Comparison of ENCODE assay signal across 20 mouse cellular contexts in the genomic region with DNA sequence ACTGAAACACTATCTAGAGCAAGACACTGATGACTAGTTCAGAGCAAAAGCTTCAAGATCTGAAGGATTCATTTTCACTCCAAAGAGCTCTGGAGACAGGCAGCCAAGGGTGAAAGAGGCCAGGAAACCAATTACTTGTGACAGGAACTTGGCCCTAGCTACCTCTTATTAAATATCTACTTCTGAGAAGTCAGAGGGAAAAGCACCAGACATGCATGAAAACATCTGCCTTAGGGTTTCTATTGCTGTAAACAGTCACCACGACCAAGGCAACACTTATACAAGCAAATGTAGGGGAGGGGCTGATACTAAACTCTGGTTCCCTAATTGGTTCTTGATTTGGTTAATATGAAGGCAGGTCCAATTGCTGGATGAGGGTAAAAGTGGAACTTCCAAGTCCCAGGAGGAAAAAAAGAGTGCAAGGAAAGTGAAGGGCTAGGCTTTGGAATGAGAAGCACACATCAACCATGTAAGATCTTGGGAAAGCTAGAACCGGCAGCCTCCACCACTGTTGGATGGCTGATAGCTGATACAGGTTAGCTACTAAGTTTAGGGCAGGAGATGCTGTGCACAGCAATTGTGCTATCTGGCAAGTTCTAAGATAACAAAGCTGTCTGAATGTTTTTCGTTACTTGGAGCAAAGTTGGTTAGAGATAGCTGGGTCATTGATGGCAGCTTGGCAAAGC. TPM values are rescaled to one million over a fixed set of nuclear protein-coding genes. Genes with fewer than 3 reads are reported as not detected.
DNase-seq lines count a peak whose midpoint lies in the region; ATAC-seq and TF ChIP-seq lines count a peak whose summit lies in the region.
"Had no signal": no experiment of that assay in that cellular context is flagged by ENCODE, and none has a peak within 500 bp of the region (broad histone marks: within the 10 kb centered on the region; RNA-seq: fewer than 3 reads in every experiment).

No protein-coding gene starts in this region.

- DNase-seq in liver, adult 2 months (ENCODE audit: extremely low read depth, low read depth, low spot score): peak; percentile 19
- DNase-seq in liver, embryonic 11.5 days (ENCODE audit: low spot score): no peak
- peak; percentile 24 for DNase-seq in NIH3T3 (ENCODE audit: low read depth)
- DNase-seq in natural killer cell, adult 2 months (ENCODE audit: low spot score in 2 of 2): no peak
- DNase-seq: adrenal gland, postnatal 14 days; cerebellum, adult 2 months; heart, adult 18-20 months; left cerebral cortex, postnatal 4 days; thymus, postnatal 4 days had no signal

- WGBS in liver, adult 2 months: 77% methylated on average over 3 of the region's 3 CpGs
- 52% methylated on average over 3 of the region's 3 CpGs for WGBS in liver, embryonic 11.5 days
- 50% methylated on average over 3 of the region's 3 CpGs for WGBS in kidney, embryonic 16.5 days

- TF ChIP-seq CTCF in liver, adult 2 months (IDR thresholded peaks at IDR 0.05; ENCODE audit: low read depth, low read length): no peak

- no peaks in the 10 kb centered on the region for H3K9me3 ChIP-seq in liver, embryonic 11.5 days (ENCODE audit: control insufficient read depth, low read length)
- no peaks in the 10 kb centered on the region for H3K9me3 ChIP-seq in kidney, embryonic 16.5 days (ENCODE audit: low read length)
- H3K9me3 ChIP-seq: embryonic facial prominence, embryonic 12.5 days; forebrain, embryonic 10.5 days; heart, embryonic 15.5 days; liver, embryonic 12.5 days; midbrain, embryonic 13.5 days; neural tube, embryonic 15.5 days had no signal

- H3K4me1 ChIP-seq in liver, adult 2 months (ENCODE audit: control insufficient read depth, insufficient read depth, low read length): no peaks in the 10 kb centered on the region
- no peaks in the 10 kb centered on the region for H3K4me1 ChIP-seq in liver, embryonic 11.5 days (replicated peaks; ENCODE audit: control insufficient read depth, insufficient read depth, low read length)
- H3K4me1 ChIP-seq in kidney, embryonic 16.5 days (ENCODE audit: insufficient read depth, low read length): peaks cover 4% of the 10 kb centered on the region; the same call in 1 of the 2 replicates
- H3K4me1 ChIP-seq: embryonic facial prominence, embryonic 12.5 days; forebrain, embryonic 10.5 days; heart, embryonic 15.5 days; liver, embryonic 12.5 days; midbrain, embryonic 13.5 days; neural tube, embryonic 15.5 days had no signal

- H3K79me2 ChIP-seq in liver, adult 2 months (ENCODE audit: control insufficient read depth, insufficient read depth, low read length): no peaks in the 10 kb centered on the region

- no peak overlapping the region for H3K9ac ChIP-seq in liver, adult 2 months (ENCODE audit: low read depth, low read length)
- H3K9ac ChIP-seq in liver, embryonic 11.5 days (ENCODE audit: low read depth, low read length): no peak overlapping the region
- no peak overlapping the region for H3K9ac ChIP-seq in kidney, embryonic 16.5 days (replicated peaks; ENCODE audit: low read length)
- H3K9ac ChIP-seq: embryonic facial prominence, embryonic 12.5 days; heart, embryonic 15.5 days; liver, embryonic 12.5 days; midbrain, embryonic 13.5 days; neural tube, embryonic 15.5 days had no signal

- no peaks in the 10 kb centered on the region for H3K36me3 ChIP-seq in liver, adult 2 months (ENCODE audit: control insufficient read depth, insufficient read depth, low read length)
- H3K36me3 ChIP-seq in liver, embryonic 11.5 days (ENCODE audit: control insufficient read depth, insufficient read depth, low read length): no peaks in the 10 kb centered on the region
- H3K36me3 ChIP-seq in kidney, embryonic 16.5 days (ENCODE audit: insufficient read depth, low read length): no peaks in the 10 kb centered on the region
- H3K36me3 ChIP-seq: embryonic facial prominence, embryonic 12.5 days; forebrain, embryonic 10.5 days; heart, embryonic 15.5 days; liver, embryonic 12.5 days; midbrain, embryonic 13.5 days; neural tube, embryonic 15.5 days had no signal

- peaks cover 10% of the 10 kb centered on the region; the same call in 1 of the 2 replicates for H3K27me3 ChIP-seq in liver, adult 2 months (ENCODE audit: control insufficient read depth, insufficient read depth, low read length)
- no peaks in the 10 kb centered on the region for H3K27me3 ChIP-seq in liver, embryonic 11.5 days (replicated peaks; ENCODE audit: control insufficient read depth, insufficient read depth, low read length)
- H3K27me3 ChIP-seq in kidney, embryonic 16.5 days (ENCODE audit: insufficient read depth, low read length): no peaks in the 10 kb centered on the region
- H3K27me3 ChIP-seq: embryonic facial prominence, embryonic 12.5 days; heart, embryonic 15.5 days; liver, embryonic 12.5 days had no signal

- H3K4me2 ChIP-seq in liver, embryonic 11.5 days: no peak overlapping the region
- no peak overlapping the region for H3K4me2 ChIP-seq in kidney, embryonic 16.5 days (replicated peaks; ENCODE audit: low read depth, low read length)
- H3K4me2 ChIP-seq: embryonic facial prominence, embryonic 12.5 days; heart, embryonic 15.5 days; liver, embryonic 12.5 days; midbrain, embryonic 13.5 days; neural tube, embryonic 15.5 days had no signal

- no peak for ATAC-seq in liver, embryonic 11.5 days (replicated peaks; ENCODE audit: low FRiP score)
- ATAC-seq in kidney, embryonic 16.5 days (ENCODE audit: low FRiP score, low TSS enrichment): peak; percentile 46; the same call in 1 of the 2 replicates
- peak; percentile 52; the same call in 1 of the 2 replicates for ATAC-seq in megakaryocyte-erythroid progenitor cell, adult 5-6 weeks (replicated peaks; ENCODE audit: low FRiP score, low TSS enrichment, poor library complexity, severe bottlenecking)
- ATAC-seq in erythroblast, adult 5-6 weeks (replicated peaks; ENCODE audit: low FRiP score, poor library complexity, severe bottlenecking): no peak
- ATAC-seq: inflammation-experienced regulatory T-cells, adult 6 months; liver, embryonic 12.5 days; midbrain, embryonic 13.5 days had no signal

- no peak overlapping the region for H3K4me3 ChIP-seq in liver, adult 2 months (ENCODE audit: insufficient read depth, low read depth, low read length)
- H3K4me3 ChIP-seq in liver, embryonic 11.5 days (ENCODE audit: low read depth, low read length): no peak overlapping the region
- no peak overlapping the region for H3K4me3 ChIP-seq in kidney, embryonic 16.5 days (ENCODE audit: low read length)
- H3K4me3 ChIP-seq: embryonic facial prominence, embryonic 12.5 days; forebrain, embryonic 10.5 days; heart, embryonic 15.5 days; liver, embryonic 12.5 days; midbrain, embryonic 13.5 days; neural tube, embryonic 15.5 days had no signal

- TF ChIP-seq POLR2A in liver, adult 2 months (IDR thresholded peaks at IDR 0.05; ENCODE audit: extremely low read depth, insufficient read depth, low read length): no peak

- H3K27ac ChIP-seq in liver, adult 2 months (replicated peaks; ENCODE audit: insufficient read depth, low read depth, low read length): no peak overlapping the region
- H3K27ac ChIP-seq in liver, embryonic 11.5 days (ENCODE audit: low read depth, low read length): no peak overlapping the region
- no peak overlapping the region for H3K27ac ChIP-seq in kidney, embryonic 16.5 days (ENCODE audit: low read length)
- H3K27ac ChIP-seq: embryonic facial prominence, embryonic 12.5 days; forebrain, embryonic 10.5 days; heart, embryonic 15.5 days; liver, embryonic 12.5 days; macrophage; midbrain, embryonic 13.5 days; neural tube, embryonic 15.5 days had no signal

RNA-seq across cellular contexts. Expression of a gene that starts 49.2 kb away (rescaled TPM):
- total RNA-seq in liver, adult 2 months (2014; rRNA removed): 2.5 and 3.0 TPM in 2 replicates
- 2.9 and 3.1 TPM in 2 replicates for polyA plus RNA-seq in liver, adult 2 months (2012; rRNA removed)
- 18.7 and 20.5 TPM in 2 replicates for polyA plus RNA-seq in liver, embryonic 11.5 days (2014; fragmentation: Nextera tagmentation; extraction: Ambion mirVana)
- polyA plus RNA-seq in kidney, embryonic 16.5 days (2015; fragmentation: Nextera tagmentation; extraction: Ambion mirVana): 12.3 and 15.8 TPM in 2 replicates
- 24.4 and 29.2 TPM in 2 replicates for total RNA-seq in megakaryocyte-erythroid progenitor cell, adult 5-6 weeks (2014; fragmentation: Nextera tagmentation)
- total RNA-seq in megakaryocyte-erythroid progenitor cell, adult 5-6 weeks (2017): 7.5 and 17.9 TPM in 2 replicates
- total RNA-seq in erythroblast, adult 5-6 weeks (2015; ENCODE audit: low replicate concordance): 8.6 and 17.1 TPM in 2 replicates
- total RNA-seq in erythroblast, adult 5-6 weeks (2017; ENCODE audit: low replicate concordance): 12.0 and 14.2 TPM in 2 replicates

Comparison
In these comparisons a context has a peak if more than half of its experiments do, and no peak if none do; other contexts are left out.
1. DNase-seq: peak in liver, adult 2 months (single experiment) and NIH3T3 (single experiment); none in liver, embryonic 11.5 days (single experiment) and natural killer cell, adult 2 months (0 of 2).
2. ATAC-seq: peak in kidney, embryonic 16.5 days (single experiment) and megakaryocyte-erythroid progenitor cell, adult 5-6 weeks (single experiment); none in liver, embryonic 11.5 days (single experiment) and erythroblast, adult 5-6 weeks (single experiment).